In the genomic region with DNA sequence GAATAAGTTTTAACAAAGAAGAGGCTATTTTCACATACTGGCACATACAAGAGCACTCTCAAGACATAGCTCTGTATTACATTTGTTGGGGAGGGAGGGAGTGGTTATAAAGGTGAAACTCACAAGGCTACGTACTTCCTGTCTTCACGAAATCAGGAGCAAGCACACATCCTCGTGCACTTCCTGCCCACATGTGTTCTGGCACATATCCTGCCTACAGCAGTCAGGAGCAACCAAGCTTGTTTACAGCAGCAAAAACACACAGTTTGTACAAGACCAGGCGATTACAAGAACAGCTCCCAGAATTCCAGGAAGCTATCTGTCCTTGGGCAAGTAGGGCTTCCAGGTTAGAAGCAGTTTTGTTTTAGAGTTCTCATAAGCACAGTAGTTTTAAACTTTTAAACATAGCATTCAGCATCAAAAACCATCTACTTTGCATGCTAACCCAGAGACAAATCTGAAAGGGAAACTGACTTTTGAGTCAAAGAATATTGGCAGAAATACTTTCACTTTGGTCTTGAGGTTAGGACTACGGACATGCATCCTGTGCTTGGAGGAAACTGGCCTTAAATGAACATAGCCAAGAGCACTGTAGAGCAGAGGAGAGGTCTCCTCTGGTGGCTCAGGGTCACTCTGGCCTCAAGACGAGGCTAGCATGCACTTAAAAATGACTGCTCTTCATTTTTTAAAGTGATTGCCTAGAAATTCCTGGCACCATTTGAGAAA, we compare ENCODE assay signal across 9 mouse cellular contexts.
DNase-seq lines count a peak whose midpoint lies in the region; TF ChIP-seq lines count a peak whose summit lies in the region.
"Had no signal": no experiment of that assay in that cellular context is flagged by ENCODE, and none has a peak within 500 bp of the region (broad histone marks: within the 10 kb centered on the region; RNA-seq: fewer than 3 reads in every experiment).

No protein-coding gene starts in this region.

- 27% methylated on average over 6 of the region's 6 CpGs for WGBS in lung, adult 2 months

- no peak for TF ChIP-seq CTCF in lung, adult 2 months (IDR thresholded peaks at IDR 0.05; ENCODE audit: insufficient read depth, low read length)

- no peaks in the 10 kb centered on the region for H3K36me3 ChIP-seq in splenic B cell, adult 2 months (ENCODE audit: control insufficient read depth, insufficient read depth, low read length, poor library complexity, severe bottlenecking)

- H3K4me1 ChIP-seq in brown adipose tissue, adult 24 weeks (ENCODE audit: control insufficient read depth, insufficient read depth, insufficient read length, low read length) = no peaks in the 10 kb centered on the region
- peaks cover 3% of the 10 kb centered on the region; the same call in 1 of the 2 replicates for H3K4me1 ChIP-seq in lung, adult 2 months (ENCODE audit: control insufficient read depth, insufficient read depth, low read length)

- H3K27me3 ChIP-seq in splenic B cell, adult 2 months (ENCODE audit: control insufficient read depth, insufficient read depth, low read length, poor library complexity, severe bottlenecking) = no peaks in the 10 kb centered on the region

- TF ChIP-seq POLR2A in lung, adult 2 months (IDR thresholded peaks at IDR 0.05; ENCODE audit: borderline replicate concordance, extremely low read depth, low read depth, low read length) = peak; percentile 26; the same call in 1 of the 2 replicates

- DNase-seq in spleen, postnatal 36 days (ENCODE audit: low spot score in 2 of 2) = peak; percentile 10 to 21
- no peak for DNase-seq in spleen, postnatal 4 days (ENCODE audit: low spot score in 2 of 2)
- no peak for DNase-seq in lung, adult 2 months
- DNase-seq in splenic B cell, adult 2 months (ENCODE audit: low read depth, low spot score) = peak; percentile 74
- DNase-seq in layer of hippocampus, adult 9-11 months = no peak
- no peak for DNase-seq in cerebellum, postnatal 14 days
- no peak for DNase-seq in gastrocnemius, postnatal 14 days
- DNase-seq: kidney, postnatal 14 days had no signal

- H3K27ac ChIP-seq in brown adipose tissue, adult 24 weeks (replicated peaks; ENCODE audit: low read depth, low read length) = peak overlapping the region; percentile 86

- no peak overlapping the region for H3K4me3 ChIP-seq in brown adipose tissue, adult 24 weeks (ENCODE audit: insufficient read depth, low read depth, low read length)
- no peak overlapping the region for H3K4me3 ChIP-seq in lung, adult 2 months (replicated peaks; ENCODE audit: extremely low read depth, low read depth, low read length)

- intact Hi-C loops in gastrocnemius, postnatal 14 days (cut with DNase I; ENCODE audit: low total_unique reads) = no loop called here

Comparison
In these comparisons a context has a peak if more than half of its experiments do, and no peak if none do; other contexts are left out.
1. DNase-seq: peak in spleen, postnatal 36 days (2 of 2) and splenic B cell, adult 2 months (single experiment); none in spleen, postnatal 4 days (0 of 2), lung, adult 2 months (single experiment), layer of hippocampus, adult 9-11 months (single experiment), cerebellum, postnatal 14 days (0 of 2) and gastrocnemius, postnatal 14 days (single experiment).